Comparison of ENCODE assay signal across 24 mouse cellular contexts in the genomic region with DNA sequence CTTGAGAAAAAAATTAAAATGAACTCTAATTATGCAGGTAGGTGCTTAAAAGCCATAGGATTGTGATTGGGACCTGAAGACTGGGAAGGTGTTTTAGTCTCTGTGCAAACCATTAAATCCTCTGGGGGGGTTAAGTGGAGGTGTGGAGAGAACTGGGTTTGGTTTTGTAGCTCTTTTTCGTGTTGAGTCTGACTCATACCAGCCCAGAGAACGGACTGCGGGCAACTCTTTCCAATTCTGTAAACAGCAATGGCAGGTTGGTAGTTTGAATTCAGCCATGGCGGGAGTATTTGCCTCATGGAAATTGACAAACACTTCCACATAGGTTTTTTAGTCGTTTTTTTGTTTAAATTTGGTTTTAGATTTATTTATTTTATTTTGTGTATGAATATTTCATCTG.
"Had no signal": no experiment of that assay in that cellular context is flagged by ENCODE, and none has a peak within 500 bp of the region (broad histone marks: within the 10 kb centered on the region; RNA-seq: fewer than 3 reads in every experiment).

No protein-coding gene starts in this region.

- H3K27ac ChIP-seq: gastrocnemius, adult 2 months; heart, adult 2 months; heart, embryonic 13.5 days; heart, embryonic 15.5 days; hindbrain, embryonic 13.5 days; hindbrain, embryonic 15.5 days; hindbrain, postnatal 0 days; kidney, embryonic 15.5 days; kidney, postnatal 0 days; limb, embryonic 13.5 days; limb, embryonic 15.5 days had no signal

- H3K9ac ChIP-seq: heart, embryonic 13.5 days; heart, embryonic 15.5 days; hindbrain, embryonic 13.5 days; hindbrain, embryonic 15.5 days; kidney, embryonic 15.5 days; limb, embryonic 13.5 days; limb, embryonic 15.5 days had no signal

- H3K4me1 ChIP-seq: heart, embryonic 13.5 days; heart, embryonic 15.5 days; hindbrain, embryonic 13.5 days; hindbrain, embryonic 15.5 days; kidney, embryonic 15.5 days had no signal

- H3K27me3 ChIP-seq: heart, embryonic 13.5 days; heart, embryonic 15.5 days; hindbrain, embryonic 13.5 days; hindbrain, embryonic 15.5 days; kidney, embryonic 15.5 days; limb, embryonic 13.5 days; limb, embryonic 15.5 days had no signal

- H3K4me2 ChIP-seq: heart, embryonic 11.5 days; heart, embryonic 13.5 days; heart, embryonic 15.5 days; hindbrain, embryonic 13.5 days; hindbrain, embryonic 15.5 days; kidney, embryonic 15.5 days; limb, embryonic 13.5 days; limb, embryonic 15.5 days had no signal

- H3K4me3 ChIP-seq: gastrocnemius, adult 2 months; heart, adult 2 months; heart, embryonic 13.5 days; heart, embryonic 15.5 days; hindbrain, embryonic 13.5 days; hindbrain, embryonic 15.5 days; kidney, embryonic 15.5 days; limb, embryonic 13.5 days; limb, embryonic 15.5 days had no signal

- H3K9me3 ChIP-seq: heart, embryonic 13.5 days; heart, embryonic 15.5 days; hindbrain, embryonic 13.5 days; hindbrain, embryonic 15.5 days; kidney, embryonic 15.5 days; limb, embryonic 13.5 days; limb, embryonic 15.5 days had no signal

- DNase-seq: gastrocnemius, adult 2 months; gastrocnemius, postnatal 10 days; gastrocnemius, postnatal 25 days; heart, adult 2 months; heart, postnatal 14 days; heart, postnatal 36 days; kidney, adult 11 months; kidney, adult 2 months; kidney, adult 9 months; kidney, postnatal 14 days; kidney, postnatal 36 days; layer of hippocampus, adult 9-11 months; layer of hippocampus, postnatal 36 days; left cerebral cortex, postnatal 4 days had no signal

- H3K36me3 ChIP-seq: heart, embryonic 13.5 days; heart, embryonic 15.5 days; hindbrain, embryonic 13.5 days; hindbrain, embryonic 15.5 days; kidney, embryonic 15.5 days; limb, embryonic 13.5 days; limb, embryonic 15.5 days had no signal
